ENCODE assay signal across 25 mouse cellular contexts in genomic region chr13:43906241-43906640, GRCm38 (mm10).
A peak's percentile ranks its signal among the peaks of the same experiment; 100 is the strongest.
DNase-seq lines count a peak whose midpoint lies in the region; ATAC-seq lines count a peak whose summit lies in the region.
"Had no signal": no experiment of that assay in that cellular context is flagged by ENCODE, and none has a peak within 500 bp of the region (broad histone marks: within the 10 kb centered on the region; RNA-seq: fewer than 3 reads in every experiment).

No protein-coding gene starts in this region.

- H3K9ac ChIP-seq in neural tube, embryonic 15.5 days (replicated peaks): no peak overlapping the region
- H3K9ac ChIP-seq: embryonic facial prominence, embryonic 15.5 days; forebrain, embryonic 15.5 days; heart, embryonic 13.5 days; hindbrain, embryonic 14.5 days; intestine, embryonic 15.5 days; limb, embryonic 12.5 days; liver, postnatal 0 days had no signal

- H3K4me1 ChIP-seq in neural tube, embryonic 15.5 days: peaks cover 31% of the 10 kb centered on the region

- no peak overlapping the region for H3K27ac ChIP-seq in neural tube, embryonic 15.5 days (replicated peaks)
- H3K27ac ChIP-seq: embryonic facial prominence, embryonic 15.5 days; forebrain, embryonic 15.5 days; heart, embryonic 13.5 days; hindbrain, embryonic 14.5 days; intestine, embryonic 15.5 days; limb, embryonic 12.5 days had no signal

- H3K9me3 ChIP-seq in neural tube, embryonic 15.5 days (replicated peaks): no peaks in the 10 kb centered on the region
- H3K9me3 ChIP-seq: embryonic facial prominence, embryonic 15.5 days; forebrain, embryonic 15.5 days; heart, embryonic 13.5 days; intestine, embryonic 15.5 days; limb, embryonic 12.5 days had no signal

- no peak overlapping the region for H3K4me3 ChIP-seq in neural tube, embryonic 15.5 days (replicated peaks)
- H3K4me3 ChIP-seq: embryonic facial prominence, embryonic 15.5 days; forebrain, embryonic 15.5 days; heart, embryonic 13.5 days; intestine, embryonic 15.5 days; limb, embryonic 12.5 days had no signal

- H3K4me2 ChIP-seq in neural tube, embryonic 15.5 days: no peak overlapping the region
- H3K4me2 ChIP-seq: embryonic facial prominence, embryonic 15.5 days; forebrain, embryonic 15.5 days; heart, embryonic 13.5 days; hindbrain, embryonic 14.5 days; intestine, embryonic 15.5 days; limb, embryonic 12.5 days; liver, embryonic 11.5 days; midbrain, embryonic 11.5 days had no signal

- peak; percentile 64 for DNase-seq in CD4-positive helper T cell, adult 2 months (ENCODE audit: low read depth, low spot score)
- DNase-seq in CD8-positive naive resting alpha-beta T cell, adult 2 months (ENCODE audit: low read depth in 2 of 2, low spot score in 2 of 2): peak; percentile 6 to 14
- DNase-seq in thymus, postnatal 14 days: peak; percentile 43
- DNase-seq in right cerebral cortex, postnatal 4 days: no peak
- DNase-seq in layer of hippocampus, postnatal 14 days (ENCODE audit: low spot score in 2 of 2): no peak
- DNase-seq: adrenal gland, postnatal 10 days; cerebellum, adult 2 months; gastrocnemius, postnatal 25 days; heart, adult 18-20 months; heart, postnatal 14 days; kidney, adult 8-10 months; kidney, postnatal 10 days; liver, postnatal 0 days had no signal

- H3K36me3 ChIP-seq in neural tube, embryonic 15.5 days: no peaks in the 10 kb centered on the region
- H3K36me3 ChIP-seq: embryonic facial prominence, embryonic 15.5 days; forebrain, embryonic 15.5 days; heart, embryonic 13.5 days; intestine, embryonic 15.5 days; limb, embryonic 12.5 days had no signal

- H3K27me3 ChIP-seq in neural tube, embryonic 15.5 days (replicated peaks): no peaks in the 10 kb centered on the region
- H3K27me3 ChIP-seq: embryonic facial prominence, embryonic 15.5 days; forebrain, embryonic 15.5 days; intestine, embryonic 15.5 days; limb, embryonic 12.5 days; Patski had no signal

- WGBS in neural tube, embryonic 15.5 days: 76% methylated on average over 7 of the region's 7 CpGs

- peak; percentile 78 for ATAC-seq in inflammation-experienced regulatory T-cells, adult 6 months
- no peak for ATAC-seq in neural tube, embryonic 15.5 days (ENCODE audit: low FRiP score)
- ATAC-seq: forebrain, embryonic 15.5 days; intestine, embryonic 15.5 days; liver, postnatal 0 days; lung, postnatal 0 days; Patski had no signal

Comparison
In these comparisons a context has a peak if more than half of its experiments do, and no peak if none do; other contexts are left out.
1. DNase-seq: peak in CD4-positive helper T cell, adult 2 months (single experiment), CD8-positive naive resting alpha-beta T cell, adult 2 months (2 of 2) and thymus, postnatal 14 days (single experiment); none in right cerebral cortex, postnatal 4 days (single experiment) and layer of hippocampus, postnatal 14 days (0 of 2).